In genomic region chr4:147338032-147338610, GRCm38 (mm10) we compare ENCODE assay signal across 12 mouse cellular contexts. TPM values are rescaled to one million over a fixed set of nuclear protein-coding genes. Genes with fewer than 3 reads are reported as not detected.
A peak's percentile ranks its signal among the peaks of the same experiment; 100 is the strongest.
DNase-seq lines count a peak whose midpoint lies in the region; ATAC-seq and TF ChIP-seq lines count a peak whose summit lies in the region.
"Had no signal": no experiment of that assay in that cellular context is flagged by ENCODE, and none has a peak within 500 bp of the region (broad histone marks: within the 10 kb centered on the region; RNA-seq: fewer than 3 reads in every experiment).

No protein-coding gene starts in this region.

- H3K27me3 ChIP-seq in hindbrain, embryonic 11.5 days (ENCODE audit: control insufficient read depth, insufficient read depth, low read length), result no peaks in the 10 kb centered on the region
- H3K27me3 ChIP-seq in hindbrain, embryonic 16.5 days (replicated peaks; ENCODE audit: control insufficient read depth, insufficient read depth, low read length), result no peaks in the 10 kb centered on the region
- H3K27me3 ChIP-seq in midbrain, embryonic 11.5 days (ENCODE audit: control insufficient read depth, insufficient read depth, low read length), result no peaks in the 10 kb centered on the region
- no peaks in the 10 kb centered on the region for H3K27me3 ChIP-seq in midbrain, embryonic 16.5 days (ENCODE audit: control insufficient read depth, insufficient read depth, low read depth, low read length)
- no peaks in the 10 kb centered on the region for H3K27me3 ChIP-seq in liver, embryonic 14.5 days (ENCODE audit: control insufficient read depth, insufficient read depth, low read length)

- WGBS in hindbrain, embryonic 11.5 days, result 73% methylated on average over 5 of the region's 5 CpGs
- 72% methylated on average over 5 of the region's 5 CpGs for WGBS in hindbrain, embryonic 16.5 days
- 74% methylated on average over 5 of the region's 5 CpGs for WGBS in midbrain, embryonic 11.5 days
- WGBS in midbrain, embryonic 16.5 days, result 70% methylated on average over 5 of the region's 5 CpGs
- 49% methylated on average over 5 of the region's 5 CpGs for WGBS in liver, embryonic 14.5 days (ENCODE audit: insufficient replicate concordance)

- H3K4me2 ChIP-seq in hindbrain, embryonic 11.5 days (replicated peaks; ENCODE audit: low read depth, low read length), result no peak overlapping the region
- no peak overlapping the region for H3K4me2 ChIP-seq in hindbrain, embryonic 16.5 days (ENCODE audit: low read length)
- H3K4me2 ChIP-seq in midbrain, embryonic 11.5 days, result no peak overlapping the region
- no peak overlapping the region for H3K4me2 ChIP-seq in midbrain, embryonic 16.5 days (ENCODE audit: low read length)
- no peak overlapping the region for H3K4me2 ChIP-seq in liver, embryonic 14.5 days (ENCODE audit: low read depth)

- H3K9me3 ChIP-seq in hindbrain, embryonic 11.5 days (ENCODE audit: control insufficient read depth, low read length), result peaks cover 41% of the 10 kb centered on the region
- peaks cover 56% of the 10 kb centered on the region for H3K9me3 ChIP-seq in hindbrain, embryonic 16.5 days (ENCODE audit: control insufficient read depth, low read length)
- H3K9me3 ChIP-seq in midbrain, embryonic 11.5 days (ENCODE audit: control insufficient read depth, low read length), result peaks cover 50% of the 10 kb centered on the region
- peaks cover 56% of the 10 kb centered on the region for H3K9me3 ChIP-seq in midbrain, embryonic 16.5 days (replicated peaks; ENCODE audit: control insufficient read depth, low read length, poor library complexity, severe bottlenecking)
- H3K9me3 ChIP-seq in liver, embryonic 14.5 days (ENCODE audit: control insufficient read depth, low read length), result peaks cover 21% of the 10 kb centered on the region

- no peaks in the 10 kb centered on the region for H3K36me3 ChIP-seq in hindbrain, embryonic 11.5 days (ENCODE audit: control insufficient read depth, insufficient read depth, low read length)
- no peaks in the 10 kb centered on the region for H3K36me3 ChIP-seq in hindbrain, embryonic 16.5 days (ENCODE audit: control insufficient read depth, insufficient read depth, low read length)
- H3K36me3 ChIP-seq in midbrain, embryonic 11.5 days (ENCODE audit: control insufficient read depth, insufficient read depth, low read length), result no peaks in the 10 kb centered on the region
- H3K36me3 ChIP-seq in midbrain, embryonic 16.5 days (ENCODE audit: control insufficient read depth, insufficient read depth, low read length), result no peaks in the 10 kb centered on the region
- no peaks in the 10 kb centered on the region for H3K36me3 ChIP-seq in liver, embryonic 14.5 days (replicated peaks; ENCODE audit: control insufficient read depth, insufficient read depth, low read depth)

- no peak for TF ChIP-seq CTCF in liver, embryonic 14.5 days (IDR thresholded peaks at IDR 0.05; ENCODE audit: low read depth)

- peak; percentile 47; the same call in 1 of the 2 replicates for ATAC-seq in hindbrain, embryonic 11.5 days (ENCODE audit: low FRiP score)
- ATAC-seq in hindbrain, embryonic 16.5 days, result no peak
- ATAC-seq in midbrain, embryonic 11.5 days (ENCODE audit: low FRiP score), result peak; percentile 54; the same call in 1 of the 2 replicates
- no peak for ATAC-seq in midbrain, embryonic 16.5 days
- ATAC-seq in liver, embryonic 14.5 days (ENCODE audit: insufficient read depth), result peak; percentile 32; the same call in 1 of the 2 replicates

- no peak for TF ChIP-seq EP300 in liver, embryonic 14.5 days (IDR thresholded peaks at IDR 0.05; ENCODE audit: low read depth)

- no peak overlapping the region for H3K9ac ChIP-seq in hindbrain, embryonic 11.5 days (ENCODE audit: low read depth, low read length)
- no peak overlapping the region for H3K9ac ChIP-seq in hindbrain, embryonic 16.5 days (ENCODE audit: low read depth, low read length)
- H3K9ac ChIP-seq in midbrain, embryonic 11.5 days (ENCODE audit: low read length), result no peak overlapping the region
- no peak overlapping the region for H3K9ac ChIP-seq in midbrain, embryonic 16.5 days (ENCODE audit: low read depth, low read length)
- H3K9ac ChIP-seq in liver, embryonic 14.5 days (replicated peaks), result no peak overlapping the region

- no peaks in the 10 kb centered on the region for H3K4me1 ChIP-seq in hindbrain, embryonic 11.5 days (replicated peaks; ENCODE audit: control insufficient read depth, insufficient read depth, low read length)
- H3K4me1 ChIP-seq in hindbrain, embryonic 16.5 days (ENCODE audit: control insufficient read depth, insufficient read depth, low read depth, low read length), result no peaks in the 10 kb centered on the region
- no peaks in the 10 kb centered on the region for H3K4me1 ChIP-seq in midbrain, embryonic 11.5 days (ENCODE audit: control insufficient read depth, insufficient read depth, low read length)
- H3K4me1 ChIP-seq in midbrain, embryonic 16.5 days (ENCODE audit: control insufficient read depth, insufficient read depth, low read length), result no peaks in the 10 kb centered on the region
- H3K4me1 ChIP-seq in liver, embryonic 14.5 days (replicated peaks; ENCODE audit: control insufficient read depth in 2 of 2, insufficient read depth in 2 of 2, low read length in 1 of 2), result no peaks in the 10 kb centered on the region

- no peak overlapping the region for H3K4me3 ChIP-seq in hindbrain, embryonic 11.5 days (ENCODE audit: low read depth, low read length)
- H3K4me3 ChIP-seq in hindbrain, embryonic 16.5 days (ENCODE audit: low read length), result no peak overlapping the region
- no peak overlapping the region for H3K4me3 ChIP-seq in midbrain, embryonic 11.5 days (ENCODE audit: low read depth, low read length)
- H3K4me3 ChIP-seq in midbrain, embryonic 16.5 days (ENCODE audit: low read depth, low read length), result no peak overlapping the region
- no peak overlapping the region for H3K4me3 ChIP-seq in liver, embryonic 14.5 days (ENCODE audit: insufficient read depth in 1 of 2, low read depth in 2 of 2, low read length in 2 of 2)

- DNase-seq in hindbrain, embryonic 11.5 days (ENCODE audit: low spot score), result no peak
- peak; percentile 77 for DNase-seq in midbrain, embryonic 11.5 days (ENCODE audit: low spot score, missing footprints)
- DNase-seq in liver, embryonic 14.5 days (ENCODE audit: low read depth in 3 of 3, low spot score in 3 of 3), result no peak
- peak; percentile 27 for DNase-seq in testis, postnatal 14 days (ENCODE audit: low spot score)
- no peak for DNase-seq in urinary bladder, postnatal 25 days (ENCODE audit: low spot score)
- DNase-seq: adrenal gland, adult 2 months; cerebellum, adult 2 months; thymus, postnatal 4 days had no signal

- no peak overlapping the region for H3K27ac ChIP-seq in hindbrain, embryonic 11.5 days (ENCODE audit: low read depth, low read length)
- H3K27ac ChIP-seq in hindbrain, embryonic 16.5 days (ENCODE audit: low read depth, low read length), result no peak overlapping the region
- no peak overlapping the region for H3K27ac ChIP-seq in midbrain, embryonic 11.5 days (ENCODE audit: low read depth, low read length)
- no peak overlapping the region for H3K27ac ChIP-seq in midbrain, embryonic 16.5 days (ENCODE audit: low read length)
- no peak overlapping the region for H3K27ac ChIP-seq in liver, embryonic 14.5 days

RNA-seq across cellular contexts. Expression of gene Zfp978, which starts 23.0 kb away (rescaled TPM):
- 0.22 TPM in 1 of 2 replicates, not detected in the other for polyA plus RNA-seq in hindbrain, embryonic 11.5 days (2014; fragmentation: Nextera tagmentation; extraction: Ambion mirVana)
- 0.17 TPM in 1 of 2 replicates, not detected in the other for polyA plus RNA-seq in hindbrain, embryonic 16.5 days (2015; fragmentation: Nextera tagmentation; extraction: Ambion mirVana)
- 0.23 and 0.29 TPM in 2 replicates for polyA plus RNA-seq in midbrain, embryonic 11.5 days (2014; fragmentation: Nextera tagmentation; extraction: Ambion mirVana)
- not detected in 2 replicates for polyA plus RNA-seq in midbrain, embryonic 16.5 days (2015; fragmentation: Nextera tagmentation; extraction: Ambion mirVana)
- polyA plus RNA-seq in liver, embryonic 14.5 days (2012; rRNA removed), result 0.04 TPM in 1 of 2 replicates, not detected in the other
- polyA plus RNA-seq in liver, embryonic 14.5 days (2014; fragmentation: Nextera tagmentation; extraction: Ambion mirVana), result 0.18 TPM in 1 of 2 replicates, not detected in the other
- polyA plus RNA-seq: adrenal gland, adult 2 months; cerebellum, adult 2 months; spleen, adult 2 months had no signal

RNA-seq across cellular contexts. Expression of gene Zfp988, which starts 32.6 kb away (rescaled TPM):
- not detected in 2 replicates for polyA plus RNA-seq in hindbrain, embryonic 11.5 days (2014; fragmentation: Nextera tagmentation; extraction: Ambion mirVana)
- 0.08 and 0.29 TPM in 2 replicates for polyA plus RNA-seq in hindbrain, embryonic 16.5 days (2015; fragmentation: Nextera tagmentation; extraction: Ambion mirVana)
- 0.10 TPM in 1 of 2 replicates, not detected in the other for polyA plus RNA-seq in midbrain, embryonic 11.5 days (2014; fragmentation: Nextera tagmentation; extraction: Ambion mirVana)
- 0.06 and 0.11 TPM in 2 replicates for polyA plus RNA-seq in midbrain, embryonic 16.5 days (2015; fragmentation: Nextera tagmentation; extraction: Ambion mirVana)
- not detected in 2 replicates for polyA plus RNA-seq in liver, embryonic 14.5 days (2012; rRNA removed)
- 0.14 TPM in 1 of 2 replicates, not detected in the other for polyA plus RNA-seq in liver, embryonic 14.5 days (2014; fragmentation: Nextera tagmentation; extraction: Ambion mirVana)
- polyA plus RNA-seq: adrenal gland, adult 2 months; liver, embryonic 16.5 days; spleen, adult 2 months had no signal

Comparison
In these comparisons a context has a peak if more than half of its experiments do, and no peak if none do; other contexts are left out.
1. ATAC-seq: peak in hindbrain, embryonic 11.5 days (single experiment), midbrain, embryonic 11.5 days (single experiment) and liver, embryonic 14.5 days (single experiment); none in hindbrain, embryonic 16.5 days (single experiment) and midbrain, embryonic 16.5 days (single experiment).
2. DNase-seq: peak in midbrain, embryonic 11.5 days (single experiment) and testis, postnatal 14 days (single experiment); none in hindbrain, embryonic 11.5 days (single experiment), liver, embryonic 14.5 days (0 of 3) and urinary bladder, postnatal 25 days (single experiment).